Comparison of ENCODE assay signal across 11 mouse cellular contexts in the genomic region with DNA sequence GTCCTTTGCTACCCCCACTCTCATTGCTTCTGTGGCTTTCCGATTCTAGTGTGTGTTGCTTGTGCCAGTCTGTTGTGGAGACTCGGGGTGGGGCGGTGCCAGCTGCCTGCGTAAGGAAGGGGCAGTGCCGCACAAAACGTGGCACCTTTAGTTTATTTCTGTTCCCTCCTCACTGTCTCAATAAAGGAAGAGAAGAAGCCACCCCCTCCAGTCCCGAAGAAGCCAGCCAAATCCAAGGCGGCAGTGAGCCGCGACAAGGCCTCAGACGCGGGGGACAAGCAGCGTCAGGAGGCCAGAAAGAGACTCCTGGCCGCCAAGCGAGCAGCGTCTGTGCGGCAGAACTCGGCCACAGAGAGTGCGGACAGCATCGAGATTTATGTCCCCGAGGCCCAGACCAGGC. TPM values are rescaled to one million over a fixed set of nuclear protein-coding genes. Genes with fewer than 3 reads are reported as not detected.
A peak's percentile ranks its signal among the peaks of the same experiment; 100 is the strongest.
DNase-seq lines count a peak whose midpoint lies in the region; ATAC-seq and TF ChIP-seq lines count a peak whose summit lies in the region.
"Had no signal": no experiment of that assay in that cellular context is flagged by ENCODE, and none has a peak within 500 bp of the region (broad histone marks: within the 10 kb centered on the region; RNA-seq: fewer than 3 reads in every experiment).

No protein-coding gene starts in this region.

- no peak overlapping the region for H3K4me3 ChIP-seq in hindbrain, embryonic 15.5 days
- no peak overlapping the region for H3K4me3 ChIP-seq in hindbrain, embryonic 10.5 days
- H3K4me3 ChIP-seq in liver, postnatal 0 days (ENCODE audit: low read depth, low read length): no peak overlapping the region
- H3K4me3 ChIP-seq: midbrain, embryonic 15.5 days had no signal

- H3K27ac ChIP-seq in hindbrain, embryonic 15.5 days (replicated peaks): peak overlapping the region; percentile 49; the same call in 1 of the 2 replicates
- no peak overlapping the region for H3K27ac ChIP-seq in hindbrain, embryonic 10.5 days
- H3K27ac ChIP-seq in liver, postnatal 0 days (ENCODE audit: low read depth): 0 out of 2 replicates have a peak overlapping the region, but pooled peaks have one; percentile 16

- TF ChIP-seq EP300 in liver, postnatal 0 days (IDR thresholded peaks at IDR 0.05; ENCODE audit: low read depth): no peak

- ATAC-seq in hindbrain, embryonic 15.5 days (ENCODE audit: low FRiP score, low read depth): no peak
- no peak for ATAC-seq in liver, postnatal 0 days
- ATAC-seq: forebrain, embryonic 16.5 days; midbrain, embryonic 15.5 days had no signal

- H3K27me3 ChIP-seq in hindbrain, embryonic 15.5 days: no peaks in the 10 kb centered on the region
- no peaks in the 10 kb centered on the region for H3K27me3 ChIP-seq in hindbrain, embryonic 10.5 days (ENCODE audit: insufficient read depth, poor library complexity, severe bottlenecking)
- H3K27me3 ChIP-seq in liver, postnatal 0 days (ENCODE audit: insufficient read depth, low read length): no peaks in the 10 kb centered on the region
- H3K27me3 ChIP-seq: CH12.LX; midbrain, embryonic 15.5 days had no signal

- WGBS in hindbrain, embryonic 15.5 days: 72% methylated on average over 21 of the region's 21 CpGs
- WGBS in hindbrain, embryonic 10.5 days: 90% methylated on average over 21 of the region's 21 CpGs
- WGBS in liver, postnatal 0 days (ENCODE audit: insufficient replicate concordance): 92% methylated on average over 21 of the region's 21 CpGs

- intact Hi-C loops in gastrocnemius, postnatal 14 days (cut with DNase I; ENCODE audit: low total_unique reads): no loop called here

- no peak overlapping the region for H3K9ac ChIP-seq in hindbrain, embryonic 15.5 days
- no peak overlapping the region for H3K9ac ChIP-seq in liver, postnatal 0 days (replicated peaks)
- H3K9ac ChIP-seq: midbrain, embryonic 15.5 days had no signal

- no peak for DNase-seq in hindbrain, embryonic 10.5 days (ENCODE audit: low spot score)
- no peak for DNase-seq in liver, postnatal 0 days
- no peak for DNase-seq in liver
- DNase-seq in brain, adult 2 months (ENCODE audit: low read depth, low spot score): peak; percentile 65
- DNase-seq in mesoderm, embryonic 11.5 days (ENCODE audit: low read depth, low spot score): peak; percentile 23
- DNase-seq in gastrocnemius, postnatal 14 days: no peak
- DNase-seq: retina, postnatal 1 day had no signal

- no peaks in the 10 kb centered on the region for H3K9me3 ChIP-seq in hindbrain, embryonic 15.5 days
- peaks cover 13% of the 10 kb centered on the region for H3K9me3 ChIP-seq in hindbrain, embryonic 10.5 days
- no peaks in the 10 kb centered on the region for H3K9me3 ChIP-seq in liver, postnatal 0 days (ENCODE audit: low read length)
- H3K9me3 ChIP-seq: midbrain, embryonic 15.5 days had no signal

- H3K4me1 ChIP-seq in hindbrain, embryonic 15.5 days (replicated peaks): no peaks in the 10 kb centered on the region
- H3K4me1 ChIP-seq in hindbrain, embryonic 10.5 days (replicated peaks): no peaks in the 10 kb centered on the region
- H3K4me1 ChIP-seq in liver, postnatal 0 days (ENCODE audit: insufficient read depth): no peaks in the 10 kb centered on the region
- H3K4me1 ChIP-seq: midbrain, embryonic 15.5 days had no signal

- H3K4me2 ChIP-seq in hindbrain, embryonic 15.5 days: no peak overlapping the region
- H3K4me2 ChIP-seq in liver, postnatal 0 days (ENCODE audit: low read depth, low read length): no peak overlapping the region
- H3K4me2 ChIP-seq: midbrain, embryonic 15.5 days had no signal

- peaks cover 65% of the 10 kb centered on the region for H3K36me3 ChIP-seq in hindbrain, embryonic 15.5 days
- peaks cover 79% of the 10 kb centered on the region for H3K36me3 ChIP-seq in hindbrain, embryonic 10.5 days
- peaks cover 6% of the 10 kb centered on the region; the same call in 1 of the 2 replicates for H3K36me3 ChIP-seq in liver, postnatal 0 days (replicated peaks; ENCODE audit: insufficient read depth, low read length)

- no peak for TF ChIP-seq CTCF in liver, postnatal 0 days (IDR thresholded peaks at IDR 0.05; ENCODE audit: low read depth)

RNA-seq across cellular contexts. Expression of gene Myl9, which starts 12.7 kb away (rescaled TPM):
- polyA plus RNA-seq in hindbrain, embryonic 15.5 days (2015; fragmentation: Nextera tagmentation; extraction: Ambion mirVana): 42.4 and 44.8 TPM in 2 replicates
- polyA plus RNA-seq in hindbrain, embryonic 10.5 days (2016; fragmentation: Nextera tagmentation; extraction: Ambion mirVana): 86.1 and 126 TPM in 2 replicates
- polyA plus RNA-seq in liver, postnatal 0 days (2015; fragmentation: Nextera tagmentation; extraction: Ambion mirVana): 50.4 and 51.2 TPM in 2 replicates
- total RNA-seq in gastrocnemius, postnatal 14 days (2021): 100 to 1,000 TPM; 165 to 224 TPM
- total RNA-seq: CH12.LX had no signal

Comparison
In these comparisons a context has a peak if more than half of its experiments do, and no peak if none do; other contexts are left out.
1. DNase-seq: peak in brain, adult 2 months (single experiment) and mesoderm, embryonic 11.5 days (single experiment); none in hindbrain, embryonic 10.5 days (single experiment), liver, postnatal 0 days (single experiment), liver (single experiment) and gastrocnemius, postnatal 14 days (single experiment).